Mouse (Mus musculus) midbrain, embryonic 14.5 days (tissue): ENCODE results near the gene Ap3b2. TPM values are rescaled to one million over a fixed set of nuclear protein-coding genes. Genes with fewer than 3 reads are reported as not detected.

ENCODE experiments used
- ATAC-seq: fragments of 200-750 bp; cut with Nextera tagmentation; 2 replicates; pipeline ENCODE4 v1.8.0; 2017; ENCODE audit warnings: moderate number of reproducible peaks, moderate library complexity; ENCODE audit not compliant: low FRiP score, low TSS enrichment
- DNase-seq: peaks from one replicate; pipeline ENCODE4 v3.0.0-alpha.2; 2015
- H3K27ac ChIP-seq: fragments of 300-500 bp; sonication (generic); replicated peaks from 2 replicates; pipeline ENCODE4 v1.5.1; 2014; ENCODE audit warnings: mild to moderate bottlenecking, low read depth, low read length, moderate library complexity
- H3K27me3 ChIP-seq: fragments of 300-500 bp; sonication (generic); 2 replicates; pipeline ENCODE4 v1.6.1; 2014; ENCODE audit warnings: low read length, control low read depth, mixed read lengths; ENCODE audit not compliant: control insufficient read depth, insufficient read depth
- H3K36me3 ChIP-seq: fragments of 300-500 bp; sonication (generic); 2 replicates; pipeline ENCODE4 v1.6.1; 2014; ENCODE audit warnings: low read length, control low read depth; ENCODE audit not compliant: control insufficient read depth, insufficient read depth
- H3K4me1 ChIP-seq: fragments of 300-500 bp; sonication (generic); 2 replicates; pipeline ENCODE4 v1.6.1; 2014; ENCODE audit warnings: mild to moderate bottlenecking, antibody characterized with exemption, low read length, control low read depth; ENCODE audit not compliant: control insufficient read depth, insufficient read depth
- H3K4me2 ChIP-seq: fragments of 300-500 bp; sonication (generic); 2 replicates; pipeline ENCODE4 v1.6.1; 2014; ENCODE audit warnings: mild to moderate bottlenecking, low read length, moderate library complexity
- H3K4me3 ChIP-seq: fragments of 300-500 bp; sonication (generic); replicated peaks from 2 replicates; pipeline ENCODE4 v1.5.1; 2014; ENCODE audit warnings: low read depth, low read length
- H3K9ac ChIP-seq: fragments of 300-500 bp; sonication (generic); replicated peaks from 2 replicates; pipeline ENCODE4 v1.6.1; 2014; ENCODE audit warnings: mild to moderate bottlenecking, low read length, moderate library complexity
- H3K9me3 ChIP-seq: fragments of 300-500 bp; sonication (generic); 2 replicates; pipeline ENCODE4 v1.6.1; 2016; ENCODE audit warnings: low read length, control low read depth, mixed read lengths; ENCODE audit not compliant: control insufficient read depth
- WGBS: fragments of 180-500 bp; shearing (Covaris S2); extraction: QIAGEN DNeasy Blood & Tissue Kit; methylation state at CpG from one replicate; pipeline ENCODE4 v1.1.7; 2014; 5-methylcytosine and 5-hydroxymethylcytosine counted together
- microRNA counts: library from miRNA; unstranded; fragments of <30 nt; microRNA quantifications from one replicate; lab custom pipeline; 2016
- polyA plus RNA-seq: library from polyadenylated mRNA; unstranded; fragments of >200 nt; fragmentation: Nextera tagmentation; extraction: Ambion mirVana; gene quantifications from 2 replicates; pipeline ENCODE4 v1.2.1, GENCODE M21; 2014

The Ap3b2 gene
- polyA plus RNA-seq, 1 experiment from 2014 or later = 125 TPM

- H3K9ac ChIP-seq = no peak overlapping the region
- ATAC-seq = no peak
- WGBS = 84% methylated on average over 3 of the region's 3 CpGs
These were observed 30.9 kb downstream of the Ap3b2 start for GRCm38 (mm10) chr7:81462815-81463214.

GRCm38 (mm10) chr7:81455155-81455651, 38.5 kb downstream of the Ap3b2 start, which contains the start of gene Cpeb1:
Gene Cpeb1 (minus strand): TSS chr7:81455465.
- WGBS = under 1% methylated on average over 28 of the region's 28 CpGs
- Histone ChIP-seq H3K4me2 (peak within 1 kb of the TSS; percentile 93), H3K27ac (no peak within 1 kb of the TSS), H3K27me3 (peaks cover 53% of the 10 kb centered on the region), H3K4me1 (peaks cover 14% of the 10 kb centered on the region), H3K9me3 (no peaks in the 10 kb centered on the region), H3K4me3 (peak within 1 kb of the TSS; percentile 55), H3K36me3 (peaks cover 3% of the 10 kb centered on the region), H3K9ac (peak within 1 kb of the TSS; percentile 42)
- peak; percentile 41; the same call in 1 of the 2 replicates for ATAC-seq
- peak; percentile 80 for DNase-seq

More at GRCm38 (mm10) chr7:81462815-81463214, 30.9 kb downstream of the Ap3b2 start:
- Histone ChIP-seq H3K4me1 (no peaks in the 10 kb centered on the region), H3K9me3 (no peaks in the 10 kb centered on the region), H3K27ac (no peak overlapping the region), H3K4me2 (no peak overlapping the region), H3K36me3 (peaks cover 69% of the 10 kb centered on the region), H3K27me3 (no peaks in the 10 kb centered on the region), H3K4me3 (no peak overlapping the region)
- no peak for DNase-seq

GRCm38 (mm10) chr7:81454331-81455039, 39.2 kb downstream of the Ap3b2 start:
- DNase-seq (peak; percentile 67), ATAC-seq (peak; percentile 58)
- peaks cover 53% of the 10 kb centered on the region for H3K27me3 ChIP-seq
- peak overlapping the region; percentile 93 for H3K4me2 ChIP-seq
- WGBS = 1% methylated on average over 77 of the region's 87 CpGs
- peak overlapping the region; percentile 55 for H3K4me3 ChIP-seq
- H3K4me1 ChIP-seq = peaks cover 14% of the 10 kb centered on the region
- H3K9me3 ChIP-seq = no peaks in the 10 kb centered on the region
- H3K9ac ChIP-seq = peak overlapping the region; percentile 42
- no peak overlapping the region for H3K27ac ChIP-seq
- no peaks in the 10 kb centered on the region for H3K36me3 ChIP-seq

GRCm38 (mm10) chr7:81453443-81454274, 40.1 kb downstream of the Ap3b2 start:
- DNase-seq = peak; percentile 75
- Histone ChIP-seq H3K9ac (no peak overlapping the region), H3K27ac (no peak overlapping the region), H3K9me3 (no peaks in the 10 kb centered on the region), H3K4me3 (peak overlapping the region; percentile 55), H3K4me1 (peaks cover 14% of the 10 kb centered on the region), H3K4me2 (peak overlapping the region; percentile 93), H3K27me3 (peaks cover 53% of the 10 kb centered on the region), H3K36me3 (no peaks in the 10 kb centered on the region)
- peak; percentile 62 for ATAC-seq
- WGBS = 2% methylated on average over 84 of the region's 84 CpGs

GRCm38 (mm10) chr7:81452971-81453441, 40.7 kb downstream of the Ap3b2 start:
- WGBS = 2% methylated on average over 21 of the region's 21 CpGs
- Histone ChIP-seq H3K27ac (no peak overlapping the region), H3K4me1 (peaks cover 14% of the 10 kb centered on the region), H3K27me3 (peaks cover 53% of the 10 kb centered on the region), H3K4me2 (peak overlapping the region; percentile 93), H3K9me3 (no peaks in the 10 kb centered on the region), H3K4me3 (peak overlapping the region; percentile 55), H3K9ac (no peak overlapping the region), H3K36me3 (no peaks in the 10 kb centered on the region)
- ATAC-seq (peak; percentile 49; the same call in 1 of the 2 replicates), DNase-seq (peak; percentile 67)

MicroRNA genes within 50 kb of the gene (microRNA counts, 519-probe panel; counts per million panel counts)
- not detected for microRNA mmu-miR-1839-3p (lab: Ali Mortazavi, UCI)
- 4,263 counts per million, percentile 30 among the panel's probes with 10 or more counts for microRNA mmu-miR-1839-5p (lab: Ali Mortazavi, UCI)

Other genes with a start within 250 kb of the Ap3b2 start
- 695 and 865 TPM in 2 replicates for gene Rps17, start 148.7 kb downstream of the Ap3b2 start, polyA plus RNA-seq
- 2.9 and 4.5 TPM in 2 replicates for gene Cpeb1, start 38.5 kb downstream of the Ap3b2 start, polyA plus RNA-seq
- not detected in 2 replicates for gene BC048679, start 4.4 kb upstream of the Ap3b2 start, polyA plus RNA-seq
- gene Fsd2, start 73.0 kb upstream of the Ap3b2 start, polyA plus RNA-seq = 0.07 and 0.20 TPM in 2 replicates
- 9.9 and 10.1 TPM in 2 replicates for gene Whamm, start 77.3 kb upstream of the Ap3b2 start, polyA plus RNA-seq
- gene Homer2, start 213.6 kb upstream of the Ap3b2 start, polyA plus RNA-seq = 19.1 and 21.7 TPM in 2 replicates